Mouse (Mus musculus) liver, embryonic 11.5 days (tissue): ENCODE measurements around the gene Fkbp5. TPM values are rescaled to one million over a fixed set of nuclear protein-coding genes. Genes with fewer than 3 reads are reported as not detected.
"Not testable (repeated sequence)": the region's sequence is repeated elsewhere in the genome, so short reads cannot be mapped to it uniquely, and the experiment has no call there.

ENCODE experiments used
- ATAC-seq: fragments of 200-750 bp; cut with Nextera tagmentation; replicated peaks from 2 replicates; pipeline ENCODE4 v1.8.0; 2017; ENCODE audit warnings: moderate number of reproducible peaks, mild to moderate bottlenecking, moderate TSS enrichment, moderate library complexity; ENCODE audit not compliant: low FRiP score
- DNase-seq: peaks from one replicate; pipeline ENCODE4 v3.0.0-alpha.2; 2017; ENCODE audit warnings: low spot score
- H3K27ac ChIP-seq: fragments of 300-500 bp; sonication (generic); 2 replicates; pipeline ENCODE4 v1.5.1; 2014; ENCODE audit warnings: mild to moderate bottlenecking, low read depth, low read length, control low read depth
- H3K27me3 ChIP-seq: fragments of 300-500 bp; sonication (generic); replicated peaks from 2 replicates; pipeline ENCODE4 v1.6.1; 2014; ENCODE audit warnings: low read length, mixed read lengths; ENCODE audit not compliant: control insufficient read depth, insufficient read depth
- H3K36me3 ChIP-seq: fragments of 300-500 bp; sonication (generic); 2 replicates; pipeline ENCODE4 v1.6.1; 2014; ENCODE audit warnings: mild to moderate bottlenecking, low read length, moderate library complexity, mixed read lengths; ENCODE audit not compliant: control insufficient read depth, insufficient read depth
- H3K4me1 ChIP-seq: fragments of 300-500 bp; sonication (generic); replicated peaks from 2 replicates; pipeline ENCODE4 v1.6.1; 2014; ENCODE audit warnings: low read length, mixed read lengths; ENCODE audit not compliant: control insufficient read depth, insufficient read depth
- H3K4me2 ChIP-seq: fragments of 300-500 bp; sonication (generic); 2 replicates; pipeline ENCODE4 v1.6.1; 2014; ENCODE audit warnings: mild to moderate bottlenecking, control low read depth, moderate library complexity
- H3K4me3 ChIP-seq: fragments of 300-500 bp; sonication (generic); 2 replicates; pipeline ENCODE4 v1.5.1; 2014; ENCODE audit warnings: low read depth, low read length, control low read depth
- H3K9ac ChIP-seq: fragments of 300-500 bp; sonication (generic); 2 replicates; pipeline ENCODE4 v1.6.1; 2014; ENCODE audit warnings: low read depth, low read length, control low read depth
- H3K9me3 ChIP-seq: fragments of 300-500 bp; sonication (generic); 2 replicates; pipeline ENCODE4 v1.6.1; 2016; ENCODE audit warnings: low read length, inconsistent platforms, mixed read lengths; ENCODE audit not compliant: control insufficient read depth
- WGBS: fragments of 180-500 bp; shearing (Covaris S2); extraction: QIAGEN DNeasy Blood & Tissue Kit; methylation state at CpG from one replicate; pipeline ENCODE4 v1.1.7; 2014; 5-methylcytosine and 5-hydroxymethylcytosine counted together
- polyA plus RNA-seq: library from polyadenylated mRNA; unstranded; fragments of >200 nt; fragmentation: Nextera tagmentation; extraction: Ambion mirVana; gene quantifications from 2 replicates; pipeline ENCODE4 v1.2.1, GENCODE M21; 2014

The Fkbp5 gene
- polyA plus RNA-seq, 1 experiment from 2014 or later = 10.1 TPM

DNA sequence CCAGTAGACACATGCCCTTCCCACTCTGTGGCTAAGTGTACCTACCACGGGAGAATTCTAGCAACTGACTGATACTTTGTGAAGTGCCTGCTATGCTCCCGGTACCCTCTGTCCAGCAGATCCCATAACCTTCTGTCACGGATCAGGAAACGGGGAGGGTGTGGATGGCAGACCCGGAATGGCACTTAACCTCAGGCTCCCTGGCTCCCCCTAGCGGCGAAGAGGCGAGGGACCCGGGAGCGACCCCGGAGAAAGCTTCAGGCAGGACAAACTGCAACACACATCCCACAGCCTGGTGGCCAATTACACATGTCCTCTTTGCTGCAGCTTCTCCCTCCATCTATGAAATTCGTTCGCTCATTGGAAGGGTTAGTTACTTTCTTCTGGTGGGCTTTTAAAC lies 148.9 kb downstream of the Fkbp5 start:
- Histone ChIP-seq H3K36me3 (no peaks in the 10 kb centered on the region), H3K9ac (peak overlapping the region; percentile 30; the same call in 1 of the 2 replicates), H3K9me3 (no peaks in the 10 kb centered on the region), H3K4me2 (peak overlapping the region; percentile 47), H3K4me3 (no peak overlapping the region), H3K4me1 (peaks cover 10% of the 10 kb centered on the region; the same call in 1 of the 2 replicates), H3K27me3 (peaks cover 30% of the 10 kb centered on the region), H3K27ac (no peak overlapping the region)
- 4% methylated on average over 13 of the region's 13 CpGs for WGBS
- 0 out of 2 replicates have a peak, but pooled peaks have one; percentile 53 for ATAC-seq
- peak; percentile 83 for DNase-seq

DNA sequence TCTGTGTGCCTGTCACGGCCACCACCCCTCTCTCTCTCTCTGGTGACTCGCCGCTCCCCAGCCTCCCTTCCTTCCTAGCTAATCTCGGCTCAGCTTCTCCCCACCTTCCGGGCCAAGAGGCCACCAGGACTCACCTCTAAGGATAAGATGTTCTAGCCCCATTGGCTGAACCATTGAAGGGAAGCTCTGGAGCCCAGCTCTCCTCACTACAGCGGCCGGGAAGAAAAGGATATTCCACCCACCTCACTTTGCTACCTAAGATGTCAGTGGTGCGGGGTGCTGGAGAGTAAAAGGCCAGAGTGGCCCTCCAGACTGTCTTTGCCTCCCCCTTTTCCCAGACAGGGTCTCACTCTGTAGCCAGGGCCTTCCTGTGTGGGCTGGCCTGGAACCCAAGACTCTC lies 152.2 kb downstream of the Fkbp5 start, which contains the start of gene Tulp1:
Gene Tulp1 (minus strand): TSS at position 101 of the 400 bp plus-strand sequence.
- Histone ChIP-seq H3K4me2 (peak within 1 kb of the TSS; percentile 27), H3K9me3 (no peaks in the 10 kb centered on the region), H3K27me3 (peaks cover 46% of the 10 kb centered on the region), H3K4me3 (0 out of 2 replicates have a peak within 1 kb of the TSS, but pooled peaks have one; percentile 10), H3K4me1 (peaks cover 20% of the 10 kb centered on the region), H3K27ac (no peak within 1 kb of the TSS), H3K9ac (no peak within 1 kb of the TSS), H3K36me3 (no peaks in the 10 kb centered on the region)
- DNase-seq (no peak), ATAC-seq (no peak)
- WGBS = 24% methylated on average over 8 of the region's 8 CpGs

DNA sequence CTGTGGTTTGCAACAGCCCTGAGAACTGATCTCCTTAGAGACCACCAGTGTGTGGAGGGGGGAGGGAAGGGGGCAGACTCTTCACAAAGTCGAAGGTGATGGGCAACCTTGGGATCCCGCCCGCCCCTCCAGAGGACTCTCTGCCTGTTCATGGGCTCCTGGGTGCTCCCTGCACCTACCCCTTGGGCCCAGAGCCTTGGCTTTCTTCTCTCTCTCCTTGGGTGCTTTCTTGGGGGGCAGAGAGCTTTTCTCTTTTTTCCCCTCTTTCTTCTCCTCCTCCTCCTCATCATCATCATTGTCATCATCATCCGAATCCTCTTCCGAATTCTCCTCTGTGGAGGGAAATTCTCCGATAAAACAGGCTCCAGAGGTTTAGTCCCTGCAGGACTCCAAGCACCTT lies 153.8 kb downstream of the Fkbp5 start:
- Histone ChIP-seq H3K27ac (no peak overlapping the region), H3K4me1 (peaks cover 20% of the 10 kb centered on the region)
- no peak for ATAC-seq

DNA sequence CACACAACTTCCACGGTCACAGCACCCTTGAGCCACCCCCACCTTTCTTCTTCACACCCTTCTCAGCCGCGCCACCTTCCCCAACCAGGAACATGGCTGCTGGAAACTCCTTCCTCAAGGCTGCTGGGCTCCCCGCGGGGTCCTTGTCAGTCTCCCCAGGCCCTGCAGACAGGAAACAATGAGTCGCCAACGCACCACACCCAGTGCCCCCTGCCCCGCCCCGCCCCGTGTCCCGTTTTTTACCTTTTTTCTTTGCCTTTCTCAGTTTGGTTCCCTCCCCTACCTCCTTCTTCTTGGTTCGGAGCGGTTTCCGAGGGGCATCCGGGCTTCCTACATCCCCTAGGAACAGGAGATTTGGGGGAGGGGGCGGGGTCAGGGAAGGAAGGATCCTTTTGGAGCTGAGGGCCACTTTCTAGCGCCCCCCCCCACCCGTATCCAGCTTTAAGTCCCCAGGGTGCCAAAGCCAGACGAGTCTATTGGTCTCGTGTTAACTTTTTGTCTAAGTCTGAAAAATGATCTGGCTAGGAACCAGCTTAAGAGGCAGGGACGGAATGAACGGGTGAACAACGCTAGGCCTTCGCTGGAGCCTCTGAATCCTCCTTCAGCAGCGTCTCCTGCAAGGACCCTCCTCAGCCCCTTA lies 154.6 kb downstream of the Fkbp5 start:
- Histone ChIP-seq H3K4me2 (peak overlapping the region; percentile 68), H3K27me3 (peaks cover 56% of the 10 kb centered on the region), H3K36me3 (no peaks in the 10 kb centered on the region), H3K9ac (peak overlapping the region; percentile 2), H3K27ac (no peak overlapping the region), H3K9me3 (no peaks in the 10 kb centered on the region), H3K4me1 (peaks cover 24% of the 10 kb centered on the region), H3K4me3 (peak overlapping the region; percentile 42)
- ATAC-seq = no peak
- DNase-seq = no peak
- WGBS = 3% methylated on average over 25 of the region's 25 CpGs

More for the DNA sequence above, 153.8 kb downstream of the Fkbp5 start:
- no peak overlapping the region; the same call in 1 of the 2 replicates for H3K4me3 ChIP-seq
- WGBS = 15% methylated on average over 6 of the region's 6 CpGs
- no peak overlapping the region for H3K9ac ChIP-seq
- H3K27me3 ChIP-seq = peaks cover 51% of the 10 kb centered on the region
- DNase-seq = no peak
- no peaks in the 10 kb centered on the region for H3K9me3 ChIP-seq
- no peaks in the 10 kb centered on the region for H3K36me3 ChIP-seq
- peak overlapping the region; percentile 68 for H3K4me2 ChIP-seq

DNA sequence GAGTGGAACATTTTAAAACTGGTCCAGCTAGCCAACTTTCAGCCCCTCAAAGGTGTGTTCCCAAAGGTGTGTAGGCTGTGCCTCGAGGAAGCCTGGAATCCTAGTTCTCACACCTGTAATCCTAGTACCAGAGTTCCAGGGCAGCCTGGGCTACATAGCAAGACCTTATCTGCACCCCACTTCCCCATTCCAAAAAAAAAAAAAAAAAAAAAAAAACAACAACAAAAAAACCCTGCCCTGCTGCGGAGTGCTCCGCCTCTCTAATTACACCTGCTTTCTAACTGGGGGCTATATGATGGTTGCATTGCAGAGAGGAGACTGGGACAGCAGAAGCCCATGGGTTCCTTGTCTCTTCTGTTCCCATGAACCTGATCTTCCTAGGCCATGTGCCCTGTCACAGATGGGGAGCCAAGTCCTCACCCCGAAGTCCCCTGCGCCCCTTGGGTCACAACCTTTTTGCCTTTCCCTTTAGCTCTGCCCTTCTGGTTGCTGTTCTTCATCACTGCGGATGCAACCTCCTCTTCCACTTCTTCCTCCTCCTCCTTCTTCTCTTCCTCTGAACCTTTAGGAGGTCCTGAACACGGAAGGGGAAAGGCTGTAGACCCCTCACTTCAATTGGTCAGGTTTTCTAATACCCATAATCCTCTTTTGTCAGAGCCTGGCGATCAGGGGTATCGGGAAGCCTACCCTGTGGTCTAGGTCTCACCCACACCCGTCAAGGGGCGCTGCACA lies 155.2 kb downstream of the Fkbp5 start:
- no peak for DNase-seq
- Histone ChIP-seq H3K27me3 (peaks cover 56% of the 10 kb centered on the region), H3K4me2 (peak overlapping the region; percentile 68), H3K36me3 (no peaks in the 10 kb centered on the region), H3K4me1 (peaks cover 24% of the 10 kb centered on the region), H3K4me3 (peak overlapping the region; percentile 42), H3K9me3 (no peaks in the 10 kb centered on the region), H3K27ac (no peak overlapping the region), H3K9ac (peak overlapping the region; percentile 2)
- WGBS = 31% methylated on average over 11 of the region's 11 CpGs
- no peak for ATAC-seq

DNA sequence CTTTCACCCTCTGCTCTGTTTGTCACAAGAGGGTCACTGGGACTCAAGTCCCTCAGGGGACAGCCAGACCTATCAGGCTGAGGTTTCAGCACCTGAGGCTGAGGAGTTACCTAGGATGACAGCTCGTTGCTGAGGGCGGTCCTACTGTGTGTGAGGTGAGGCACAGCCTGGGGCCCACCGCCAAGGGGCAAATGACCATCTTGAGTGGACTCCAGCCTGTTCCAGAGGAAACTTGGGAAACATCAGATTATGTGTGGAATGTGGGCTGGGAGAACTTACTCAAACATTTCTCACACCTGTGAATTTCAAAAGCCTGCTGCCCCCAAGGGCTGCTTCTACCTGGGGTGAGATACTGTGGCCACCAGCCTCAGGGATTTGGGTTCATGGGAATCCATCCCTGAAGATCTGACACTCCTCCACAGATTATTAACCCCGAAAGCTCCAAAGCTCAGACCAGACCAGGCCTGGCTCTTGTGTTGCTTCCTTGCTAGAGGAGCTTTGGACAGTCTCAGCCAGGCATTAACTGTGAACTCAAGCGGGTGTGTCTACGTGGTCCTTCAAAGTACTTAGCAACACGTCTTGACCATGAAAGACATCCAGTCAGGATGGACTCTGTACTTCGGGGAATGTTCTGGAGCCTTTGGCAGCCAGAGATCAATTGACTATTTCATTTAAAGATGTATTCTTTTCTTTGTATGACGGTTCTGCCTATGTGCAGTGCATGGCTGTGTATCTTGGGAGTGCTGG lies 156.6 kb downstream of the Fkbp5 start:
- Histone ChIP-seq H3K4me1 (peaks cover 24% of the 10 kb centered on the region), H3K9me3 (no peaks in the 10 kb centered on the region), H3K27me3 (peaks cover 51% of the 10 kb centered on the region), H3K27ac (no peak overlapping the region), H3K36me3 (no peaks in the 10 kb centered on the region), H3K4me2 (no peak overlapping the region), H3K4me3 (no peak overlapping the region), H3K9ac (no peak overlapping the region)
- no peak for ATAC-seq
- no peak for DNase-seq
- WGBS = 74% methylated on average over 9 of the region's 9 CpGs

DNA sequence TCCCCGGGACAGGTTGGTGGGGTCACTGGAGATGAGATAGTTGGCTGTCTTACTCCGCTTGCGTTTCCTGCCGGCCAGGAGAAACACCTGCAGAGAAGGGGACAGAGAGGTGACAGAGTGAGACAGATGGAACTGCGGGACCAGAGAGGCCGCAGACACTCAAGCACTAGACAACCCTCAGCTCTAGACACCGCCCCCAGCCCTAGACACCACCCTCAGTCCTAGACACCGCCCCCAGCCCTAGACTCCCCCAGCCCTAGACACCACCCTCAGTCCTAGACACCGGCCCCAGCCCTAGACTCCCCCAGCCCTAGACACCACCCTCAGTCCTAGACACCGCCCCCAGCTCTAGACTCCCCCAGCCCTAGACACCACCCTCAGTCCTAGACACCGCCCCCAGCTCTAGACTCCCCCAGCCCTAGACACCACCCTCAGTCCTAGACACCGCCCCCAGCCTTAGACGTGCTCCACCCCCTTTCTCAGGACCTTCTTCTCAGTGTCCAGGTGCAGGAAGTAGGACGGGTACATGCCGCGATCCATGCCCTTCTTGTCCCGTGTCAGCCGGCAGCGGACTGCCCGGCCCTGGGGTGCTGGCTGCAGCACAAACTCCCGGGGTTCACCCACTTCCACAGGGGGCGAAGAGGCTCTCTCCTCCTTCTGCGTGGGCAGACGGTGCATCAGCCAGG lies 158.6 kb downstream of the Fkbp5 start:
- Histone ChIP-seq H3K4me1 (peaks cover 16% of the 10 kb centered on the region; the same call in 1 of the 2 replicates), H3K4me2 (peak overlapping the region; percentile 12; the same call in 1 of the 2 replicates), H3K27me3 (peaks cover 34% of the 10 kb centered on the region)
- ATAC-seq, H3K9me3 ChIP-seq, H3K4me3 ChIP-seq, DNase-seq, H3K27ac ChIP-seq, H3K9ac ChIP-seq, H3K36me3 ChIP-seq: not testable (repeated sequence)
- 20% methylated on average over 24 of the region's 24 CpGs for WGBS

DNA sequence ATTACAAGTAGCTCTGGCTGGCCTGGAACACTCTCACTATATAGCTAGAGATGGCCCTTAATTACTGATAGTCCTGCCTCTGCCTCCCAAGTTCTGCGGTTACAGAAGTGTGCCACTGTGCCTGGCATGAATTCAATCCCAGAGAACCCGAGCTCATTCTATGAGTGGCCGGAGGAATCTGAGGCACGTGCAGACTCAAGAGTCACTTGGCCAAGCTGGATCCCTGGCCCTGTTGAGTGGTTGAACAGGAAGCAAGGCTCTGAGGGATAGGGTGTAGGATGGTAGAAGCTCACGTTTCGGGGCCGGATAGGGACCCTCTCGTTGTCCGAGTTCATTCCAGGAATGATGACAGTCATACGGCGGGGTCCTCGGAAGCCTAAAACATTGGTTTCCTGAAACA lies 161.5 kb downstream of the Fkbp5 start:
- Histone ChIP-seq H3K4me1 (peaks cover 23% of the 10 kb centered on the region), H3K36me3 (no peaks in the 10 kb centered on the region), H3K27ac (no peak overlapping the region), H3K27me3 (peaks cover 15% of the 10 kb centered on the region), H3K9me3 (no peaks in the 10 kb centered on the region), H3K4me2 (no peak overlapping the region), H3K4me3 (no peak overlapping the region), H3K9ac (no peak overlapping the region)
- ATAC-seq = no peak
- DNase-seq = no peak
- 90% methylated on average over 12 of the region's 12 CpGs for WGBS
